Mouse (Mus musculus) cerebellum, postnatal 14 days (tissue): ENCODE results near the gene Olfr1016.

Experiments used
- DNase-seq, 2 experiments: peaks; one replicate each; pipeline ENCODE4 v3.0.0; 2021; ENCODE audit warnings: mixed read lengths in 2 of 2

Olfr1016 gene

DNA sequence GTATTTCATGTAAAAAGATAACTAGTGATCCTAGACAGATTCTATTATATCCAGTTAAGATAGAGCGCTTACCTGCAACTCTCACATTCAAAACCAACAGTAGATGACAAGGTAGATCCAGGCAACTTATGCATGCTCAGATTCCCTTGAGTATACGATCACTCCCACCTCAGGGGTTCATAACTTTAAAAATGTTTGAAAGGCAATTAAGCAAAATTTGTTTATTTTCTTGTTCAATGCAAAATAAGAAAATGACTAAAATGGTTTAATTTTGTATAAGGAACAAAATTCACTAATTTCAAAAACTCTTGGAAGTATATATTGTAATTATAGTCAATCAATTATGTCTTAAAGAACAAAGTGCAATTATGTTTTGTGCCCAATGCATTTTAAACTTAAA is at the start of gene Olfr1016:
Gene Olfr1016, minus strand, starts transcription at position 101 of the 400 bp plus-strand sequence.
- no peak for DNase-seq

DNA sequence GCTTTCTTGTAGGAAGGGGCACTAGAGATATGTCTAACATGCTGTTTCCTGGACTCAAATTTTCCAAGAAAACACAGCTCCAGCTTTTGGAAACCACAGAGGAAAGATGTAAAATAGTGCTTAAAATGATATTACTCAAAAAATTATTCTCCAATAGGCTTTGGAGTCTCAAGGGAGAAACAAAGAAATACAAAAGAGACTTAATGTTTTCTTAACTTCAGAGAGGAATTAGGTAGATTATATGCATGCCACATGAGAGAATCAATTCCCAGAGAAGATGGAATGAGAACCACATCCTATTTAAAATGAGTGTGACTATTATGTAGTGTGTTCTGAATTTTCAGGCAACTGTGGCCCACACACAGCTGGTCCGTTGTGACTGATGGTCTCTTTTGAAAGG is 44.4 kb upstream of the Olfr1016 start, which contains the start of gene Olfr1020:
Gene Olfr1020, plus strand, starts transcription at position 301 of the 400 bp plus-strand sequence.
- no peak for DNase-seq

DNA sequence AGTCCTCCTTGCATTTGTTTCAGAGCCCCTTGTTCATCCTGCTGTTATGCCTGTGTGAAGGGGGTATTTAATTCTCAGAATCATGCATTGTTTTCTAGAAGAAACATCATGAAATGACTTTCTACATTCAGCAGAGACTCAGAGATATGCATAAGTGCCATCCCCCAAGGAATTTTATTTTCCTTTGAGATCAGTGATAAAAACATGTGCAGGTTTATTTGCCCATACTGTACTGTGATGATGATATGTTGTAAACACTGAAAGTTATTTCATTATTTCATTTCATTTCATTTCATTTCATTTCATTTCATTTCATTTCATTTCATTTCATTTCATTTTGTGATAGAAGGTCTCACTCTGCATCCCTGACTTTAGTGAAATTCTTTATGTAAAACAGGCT is 43.0 kb upstream of the Olfr1016 start, which contains the start of gene Olfr1019:
Gene Olfr1019, minus strand, starts transcription at position 101 of the 400 bp plus-strand sequence.
- no peak for DNase-seq

DNA sequence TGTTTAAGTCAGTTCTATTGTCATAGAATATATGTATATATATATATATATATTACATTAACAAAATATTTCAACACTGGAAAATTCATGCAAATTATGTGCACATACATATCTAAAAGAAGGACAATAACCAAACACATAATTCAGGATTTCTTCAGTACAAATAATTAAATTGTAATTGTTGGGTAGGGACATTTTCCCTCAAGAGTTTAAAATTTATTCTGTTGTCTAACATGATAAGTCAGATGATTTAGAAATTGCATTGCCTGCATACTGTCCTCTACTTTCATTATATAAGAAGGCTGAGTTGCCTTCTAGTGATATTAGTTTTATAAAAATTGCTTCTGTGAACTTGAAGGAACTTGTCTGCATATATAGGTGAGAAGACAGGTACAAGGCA is 15.8 kb upstream of the Olfr1016 start, which contains the start of gene Olfr1018:
Gene Olfr1018, plus strand, starts transcription at position 301 of the 400 bp plus-strand sequence.
- no peak for DNase-seq

GRCm38 (mm10) chr2:85804501-85804900 is 2.2 kb upstream of the Olfr1016 start:
- no peak for DNase-seq

DNA sequence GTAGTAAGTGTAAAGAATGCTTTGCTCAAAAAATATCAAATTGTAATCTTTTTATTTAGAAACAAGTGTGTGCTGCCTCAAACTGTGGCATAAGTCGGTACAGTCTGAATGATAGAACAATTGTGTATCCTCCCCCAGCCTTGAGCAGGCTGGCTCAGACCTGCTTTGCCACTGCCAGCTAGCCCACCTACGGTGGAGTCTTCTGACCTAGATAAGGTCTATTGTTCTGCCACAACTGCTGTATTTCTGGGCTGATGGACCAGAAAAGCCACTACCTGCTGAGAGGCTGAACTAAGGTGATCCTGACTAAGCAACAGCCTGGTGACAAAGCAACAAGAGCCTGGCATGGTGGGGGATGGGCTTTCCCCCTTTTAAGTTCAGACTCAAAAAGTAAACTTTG is 10.0 kb downstream of the Olfr1016 start:
- peak; percentile 1 to 3 for DNase-seq

DNA sequence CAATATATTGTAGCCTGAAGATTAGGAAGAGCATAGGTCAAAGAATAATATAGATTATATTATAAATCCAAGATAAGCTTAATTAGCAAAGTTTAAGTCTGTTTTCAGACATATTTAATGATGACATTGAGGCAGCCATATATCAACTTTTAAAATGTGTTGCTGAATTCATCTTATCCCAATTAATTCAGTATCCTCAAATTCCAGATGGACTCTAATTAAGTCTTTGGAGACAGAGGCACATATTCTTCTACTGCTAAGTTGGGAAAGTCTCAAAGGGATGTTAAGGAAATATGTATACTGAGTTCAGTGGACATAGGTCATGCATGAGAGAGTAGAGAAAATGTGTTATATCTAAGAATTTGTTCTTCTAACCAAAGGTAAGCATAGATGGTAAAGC is 20.6 kb downstream of the Olfr1016 start, which contains the start of gene Olfr1015:
Gene Olfr1015, plus strand, starts transcription at position 301 of the 400 bp plus-strand sequence.
- no peak for DNase-seq

- DNase-seq: no peak
Observed at GRCm38 (mm10) chr2:85772413-85772812, 29.9 kb downstream of the Olfr1016 start, which contains the start of gene Olfr1014. Gene Olfr1014 (plus strand): TSS chr2:85772713.

DNA sequence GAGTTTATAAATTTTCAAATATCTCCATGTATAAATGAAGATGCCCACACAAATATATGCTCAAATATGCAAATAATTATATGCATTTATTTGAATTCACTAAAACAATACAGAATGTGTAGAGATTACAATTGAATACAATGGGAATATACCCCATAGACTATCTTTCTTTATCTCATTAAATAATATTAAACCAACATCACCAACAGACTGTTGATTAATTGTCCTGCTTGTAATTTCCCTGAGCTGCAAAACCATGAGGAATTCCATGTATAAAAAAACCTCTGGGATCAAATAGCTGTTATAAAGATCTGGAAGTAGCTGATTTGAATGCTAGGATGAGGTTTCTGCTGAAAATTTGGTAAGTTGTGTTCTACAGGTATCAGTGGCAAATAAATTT is 35.5 kb downstream of the Olfr1016 start, which contains the start of gene Olfr1013:
Gene Olfr1013, plus strand, starts transcription at position 301 of the 400 bp plus-strand sequence.
- DNase-seq: no peak

DNA sequence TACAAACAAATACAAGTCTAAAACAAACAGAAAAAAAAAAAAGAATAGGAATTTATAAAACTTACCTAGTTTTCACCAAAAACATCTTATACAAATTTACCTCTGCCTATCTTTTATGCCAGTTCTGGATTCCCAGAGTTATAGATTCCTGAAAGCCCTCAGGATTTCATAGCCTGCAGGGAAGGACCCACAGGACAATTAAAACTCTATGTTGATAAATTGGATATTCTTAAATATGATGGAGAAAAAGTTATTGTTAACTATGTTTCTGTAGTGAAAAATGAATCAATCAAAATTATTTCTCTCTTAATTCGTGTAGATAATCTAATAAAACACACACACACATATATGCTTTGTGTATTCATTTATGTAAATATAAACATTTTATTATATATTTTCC is 39.7 kb downstream of the Olfr1016 start, which contains the start of gene Olfr1012:
Gene Olfr1012, minus strand, starts transcription at position 101 of the 400 bp plus-strand sequence.
- DNase-seq: no peak

GRCm38 (mm10) chr2:85753822-85754221 is 48.5 kb downstream of the Olfr1016 start:
- peak; percentile 8 to 27 for DNase-seq
